Mouse (Mus musculus) kidney, postnatal 25 days (tissue): Measurements from ENCODE around the gene Hsf5.

Experiments used
- DNase-seq, 2 experiments: peaks; one replicate each; pipeline ENCODE4 v3.0.0; 2021; ENCODE audit warnings: mixed read lengths in 2 of 2

The Hsf5 gene

GRCm38 (mm10) chr11:87642865-87643264 is 25.9 kb downstream of the Hsf5 start:
- no peak for DNase-seq

- DNase-seq = no peak
These were observed 37.7 kb downstream of the Hsf5 start for GRCm38 (mm10) chr11:87654693-87655092.

- no peak for DNase-seq
These were observed 42.3 kb downstream of the Hsf5 start for GRCm38 (mm10) chr11:87659216-87659615.

- peak; percentile 94 to 95 for DNase-seq
These were observed 45.4 kb downstream of the Hsf5 start, which contains the start of gene Rnf43 for GRCm38 (mm10) chr11:87662407-87662806. TSS of gene Rnf43 (plus strand) at chr11:87662722.

GRCm38 (mm10) chr11:87662822-87663221 is 45.9 kb downstream of the Hsf5 start:
- DNase-seq = no peak

- no peak for DNase-seq
These were observed 47.0 kb downstream of the Hsf5 start for GRCm38 (mm10) chr11:87663948-87664347.

GRCm38 (mm10) chr11:87664521-87664920 is 47.6 kb downstream of the Hsf5 start:
- DNase-seq = peak in 1 of 2 experiments; percentile 55

- DNase-seq = no peak
These were observed 48.3 kb downstream of the Hsf5 start for GRCm38 (mm10) chr11:87665224-87665623.

- DNase-seq = no peak
These were observed 48.7 kb downstream of the Hsf5 start for GRCm38 (mm10) chr11:87665658-87666057.

GRCm38 (mm10) chr11:87666256-87667035 is 49.5 kb downstream of the Hsf5 start:
- no peak for DNase-seq

- DNase-seq = no peak
These were observed 50.4 kb downstream of the Hsf5 start for GRCm38 (mm10) chr11:87667107-87668090.

- DNase-seq = no peak
These were observed 56.3 kb downstream of the Hsf5 start for GRCm38 (mm10) chr11:87673282-87673681.

GRCm38 (mm10) chr11:87675606-87676005 is 58.6 kb downstream of the Hsf5 start:
- no peak for DNase-seq

GRCm38 (mm10) chr11:87677756-87678155 is 60.8 kb downstream of the Hsf5 start:
- no peak for DNase-seq

GRCm38 (mm10) chr11:87678545-87678944 is 61.6 kb downstream of the Hsf5 start:
- DNase-seq = no peak

GRCm38 (mm10) chr11:87678976-87679375 is 62.0 kb downstream of the Hsf5 start:
- no peak for DNase-seq

- no peak for DNase-seq
These were observed 63.8 kb downstream of the Hsf5 start for GRCm38 (mm10) chr11:87680786-87681185.

- DNase-seq = no peak
These were observed 65.1 kb downstream of the Hsf5 start for GRCm38 (mm10) chr11:87682096-87682495.

GRCm38 (mm10) chr11:87682838-87683571 is 66.0 kb downstream of the Hsf5 start:
- no peak for DNase-seq

GRCm38 (mm10) chr11:87686407-87686806 is 69.4 kb downstream of the Hsf5 start:
- no peak for DNase-seq

- DNase-seq = no peak
These were observed 70.6 kb downstream of the Hsf5 start for GRCm38 (mm10) chr11:87687246-87688225.
